Mouse (Mus musculus) heart, adult 2 months (tissue): ENCODE measurements around the gene Tmem179b.

Experiments
- CTCF ChIP-seq: fragments of 200-600 bp; IDR thresholded peaks from 2 replicates; pipeline ENCODE4 v1.8.1; 2022; ENCODE audit warnings: antibody characterized with exemption, mild to moderate bottlenecking, moderate library complexity
- POLR2A ChIP-seq: fragments of 200-500 bp; IDR thresholded peaks from 2 replicates; pipeline ENCODE4 v1.6.1; 2011; ENCODE audit warnings: mild to moderate bottlenecking, low read depth, low read length, control low read depth; ENCODE audit not compliant: insufficient read depth

DNA sequence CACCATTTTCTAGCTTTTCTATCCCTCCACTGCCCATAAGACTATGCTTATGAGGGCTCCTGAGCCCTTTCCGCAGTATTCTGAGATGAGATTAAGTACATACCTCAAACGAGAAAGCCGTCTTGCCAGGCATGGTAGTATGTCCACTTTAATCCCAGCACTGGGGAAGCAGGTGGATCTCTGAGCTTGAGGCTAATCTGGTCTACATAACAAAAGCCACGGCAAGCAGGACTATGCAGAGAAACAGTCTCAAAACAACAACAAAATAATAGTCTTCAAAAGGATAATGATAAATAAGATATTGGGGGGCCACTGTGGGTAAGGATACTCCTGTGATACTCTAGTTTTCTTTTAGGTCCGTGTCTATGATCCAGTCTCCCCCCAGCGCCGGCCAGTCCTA, 35.4 kb downstream of the Tmem179b start:
- TF ChIP-seq CTCF (no peak), POLR2A (no peak)
